Mouse (Mus musculus) adrenal gland, postnatal 10 days (tissue): ENCODE results near the gene Hspa4. TPM values are rescaled to one million over a fixed set of nuclear protein-coding genes. Genes with fewer than 3 reads are reported as not detected.

Experiments used
- DNase-seq: peaks from one replicate; pipeline ENCODE4 v3.0.0; 2021; ENCODE audit warnings: mixed read lengths
- total RNA-seq, 2 experiments: library from RNA; stranded (reverse); gene quantifications; 2 replicates each; pipeline ENCODE4 v1.2.3; 2021

Hspa4 gene
- total RNA-seq, 2 experiments from 2014 or later: 146 to 151 TPM

GRCm38 (mm10) chr11:53252186-53253119, 47.8 kb downstream of the Hspa4 start:
- DNase-seq: no peak

DNA sequence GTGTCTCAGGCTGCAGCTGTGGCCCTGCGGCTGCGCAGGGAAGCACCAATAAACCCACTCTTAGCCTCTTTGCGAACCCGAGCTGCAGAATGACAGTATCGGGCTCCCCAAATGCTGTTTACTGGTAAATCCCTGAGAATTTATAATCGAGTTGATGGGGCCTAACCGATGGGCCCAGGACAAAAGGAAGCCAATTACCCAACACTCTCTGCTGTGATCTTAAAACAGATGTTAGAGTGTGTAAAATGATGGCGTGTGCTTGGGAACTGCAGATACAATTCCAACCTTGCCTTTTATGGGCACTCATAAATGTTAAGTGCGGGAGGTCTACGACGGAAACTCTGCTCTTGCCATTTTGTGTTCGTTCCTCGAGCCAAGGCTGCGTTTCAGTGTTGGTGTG, 49.5 kb downstream of the Hspa4 start:
- no peak for DNase-seq

DNA sequence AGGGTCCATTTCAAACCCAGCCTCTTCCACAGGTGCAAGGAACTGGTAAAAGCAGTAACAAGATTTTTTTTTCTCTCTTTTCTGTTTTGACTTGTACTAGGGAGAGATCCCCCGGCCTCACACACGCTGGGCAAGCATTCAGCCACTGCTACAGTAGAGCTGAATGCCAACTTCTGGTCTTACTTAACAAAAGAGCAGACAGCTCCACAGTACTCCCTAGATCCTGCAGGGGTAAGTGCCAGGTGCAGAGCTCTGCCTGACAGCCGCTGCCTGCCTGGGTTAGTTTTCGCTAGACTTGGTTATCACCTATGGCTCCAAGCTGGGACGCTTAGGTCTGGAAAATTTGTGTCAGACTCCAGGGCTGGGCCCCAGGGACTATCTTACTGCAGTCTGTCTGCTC, 50.6 kb downstream of the Hspa4 start:
- no peak for DNase-seq

DNA sequence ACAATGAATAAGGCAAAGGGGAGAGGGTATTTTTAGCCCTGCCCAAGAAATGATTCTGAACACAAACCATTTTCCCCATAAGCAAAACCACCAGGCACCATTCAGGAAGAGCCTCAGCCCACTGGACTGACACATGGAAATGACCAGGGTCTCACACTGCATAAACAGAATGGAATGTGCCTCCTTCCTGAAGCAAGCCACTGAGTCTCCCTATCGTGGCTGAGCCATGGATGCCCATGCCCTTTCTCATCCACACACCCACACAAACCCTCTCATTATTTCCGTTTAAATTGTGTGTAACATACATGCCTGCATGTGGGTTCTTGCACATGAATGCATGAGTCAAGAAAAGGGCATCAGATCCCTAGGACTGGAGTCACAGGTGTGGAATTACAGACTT, 54.7 kb downstream of the Hspa4 start:
- no peak for DNase-seq

- DNase-seq: peak; percentile 37
Measured at GRCm38 (mm10) chr11:53243199-53243598, 57.1 kb downstream of the Hspa4 start.

DNA sequence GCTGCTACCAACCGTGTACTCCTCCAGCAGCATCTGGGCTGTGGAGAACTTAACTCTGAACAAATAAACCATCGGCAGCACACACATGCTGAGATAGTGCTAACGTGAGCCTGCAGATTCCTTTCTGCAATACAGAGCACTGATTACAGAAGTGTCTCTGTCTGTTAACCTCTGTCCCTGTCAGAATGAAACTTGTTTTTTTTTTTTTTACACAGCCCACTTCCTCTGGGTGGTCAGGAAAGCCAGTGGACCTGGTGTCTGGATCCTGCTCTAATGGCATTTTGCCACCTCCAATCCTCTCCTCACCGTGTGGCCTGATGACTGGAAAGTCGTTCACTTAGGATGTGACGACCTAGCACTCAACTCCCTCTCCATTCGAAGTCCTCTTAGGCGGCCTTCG, 66.7 kb downstream of the Hspa4 start:
- DNase-seq: no peak

GRCm38 (mm10) chr11:53231836-53232235, 68.4 kb downstream of the Hspa4 start:
- DNase-seq: no peak

DNA sequence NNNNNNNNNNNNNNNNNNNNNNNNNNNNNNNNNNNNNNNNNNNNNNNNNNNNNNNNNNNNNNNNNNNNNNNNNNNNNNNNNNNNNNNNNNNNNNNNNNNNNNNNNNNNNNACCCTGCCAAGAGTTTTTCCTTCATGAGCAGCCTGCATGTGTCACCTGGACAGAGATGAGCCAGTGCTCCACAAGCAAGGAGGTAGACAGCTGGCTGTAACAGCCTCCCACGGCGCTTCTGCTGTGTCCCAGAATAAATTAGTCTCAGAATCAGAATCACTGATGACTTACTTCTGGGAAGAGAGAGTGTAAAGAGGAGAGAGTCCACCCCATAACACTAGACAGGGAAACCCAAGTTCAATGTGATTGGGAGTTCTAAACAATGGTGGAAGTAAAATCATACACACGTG, 71.2 kb downstream of the Hspa4 start:
- no peak for DNase-seq

DNA sequence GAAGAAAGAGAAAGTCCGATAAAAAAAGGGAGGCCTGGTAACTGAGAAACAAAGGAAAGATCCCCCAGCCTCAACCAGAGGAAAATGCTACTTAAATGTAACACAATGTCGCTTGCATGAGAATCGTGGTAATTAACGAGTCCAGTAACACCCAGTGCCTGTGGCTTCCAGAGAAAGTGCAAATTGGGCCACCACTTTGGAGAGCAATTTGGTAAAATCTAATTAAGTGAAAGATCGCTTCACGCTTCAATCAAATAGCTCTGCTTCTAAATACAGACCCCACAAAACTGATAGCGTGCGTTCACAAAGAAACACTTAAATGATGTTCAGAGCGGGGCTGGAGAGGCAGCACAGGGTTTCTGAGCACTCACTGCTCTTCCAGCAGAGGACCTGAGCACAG, 89.4 kb downstream of the Hspa4 start:
- DNase-seq: no peak

Other genes starting within 250 kb of the Hspa4 start
- 10 to 100 TPM; 11.2 to 11.4 TPM for gene Zcchc10, start 24.2 kb upstream of the Hspa4 start, total RNA-seq
- gene Aff4, start 50.4 kb upstream of the Hspa4 start, total RNA-seq: 100 to 1,000 TPM; 142 to 154 TPM
- 10 to 100 TPM in 1 of 2 experiments, 1 to 10 TPM in 1; 6.0 to 31.0 TPM for gene Leap2, start 122.7 kb upstream of the Hspa4 start, total RNA-seq
- 1,000 to 10,000 TPM; 1,893 to 1,933 TPM for gene Uqcrq, start 130.4 kb upstream of the Hspa4 start, total RNA-seq
- 1 to 10 TPM in 1 of 2 experiments, under 1 TPM in 1; 0.70 to 1.1 TPM for gene Gdf9, start 130.6 kb upstream of the Hspa4 start, total RNA-seq
- gene Gm10447, start 156.7 kb upstream of the Hspa4 start, total RNA-seq: under 1 TPM; 0.12 to 0.15 TPM
- 1 to 10 TPM; 3.2 to 5.4 TPM for gene Shroom1, start 156.7 kb upstream of the Hspa4 start, total RNA-seq
- not detected for gene Gm9837, start 170.0 kb upstream of the Hspa4 start, total RNA-seq
- not detected for gene Gm9945, start 179.7 kb upstream of the Hspa4 start, total RNA-seq
- gene Sowaha, start 179.8 kb upstream of the Hspa4 start, total RNA-seq: under 1 TPM; 0.60 to 0.94 TPM
- gene Sept8, start 218.8 kb upstream of the Hspa4 start, total RNA-seq: 10 to 100 TPM; 41.2 to 49.2 TPM